Mouse (Mus musculus) thymus, adult 2 months (tissue): ENCODE measurements around the gene Ap5b1. TPM values are rescaled to one million over a fixed set of nuclear protein-coding genes. Genes with fewer than 3 reads are reported as not detected.

Source experiments
- DNase-seq: peaks from one replicate; pipeline ENCODE4 v3.0.0; 2021
- H3K27ac ChIP-seq: fragments of 200-500 bp; 2 replicates; pipeline ENCODE4 v1.5.1; 2012; ENCODE audit warnings: low read length, control low read depth; ENCODE audit not compliant: control insufficient read depth, insufficient read depth
- H3K27me3 ChIP-seq: fragments of 200-500 bp; 2 replicates; pipeline ENCODE4 v1.6.1; 2012; ENCODE audit warnings: mild to moderate bottlenecking, low read length, moderate library complexity, mixed read lengths; ENCODE audit not compliant: control insufficient read depth, insufficient read depth
- H3K36me3 ChIP-seq: fragments of 200-500 bp; 2 replicates; pipeline ENCODE4 v1.6.1; 2012; ENCODE audit warnings: mild to moderate bottlenecking, low read length, moderate library complexity; ENCODE audit not compliant: control insufficient read depth, insufficient read depth
- H3K4me1 ChIP-seq: fragments of 200-500 bp; replicated peaks from 2 replicates; pipeline ENCODE4 v1.6.1; 2012; ENCODE audit warnings: low read length; ENCODE audit not compliant: control insufficient read depth, insufficient read depth
- H3K4me3 ChIP-seq: fragments of 200-500 bp; 2 replicates; pipeline ENCODE4 v1.5.1; 2012; ENCODE audit warnings: mild to moderate bottlenecking, low read length, control low read depth, moderate library complexity; ENCODE audit not compliant: control insufficient read depth, insufficient read depth
- CTCF ChIP-seq: fragments of 200-500 bp; IDR thresholded peaks from 2 replicates; pipeline ENCODE4 v1.5.1; 2012; ENCODE audit warnings: mild to moderate bottlenecking, control low read depth, low read length, moderate library complexity, borderline replicate concordance; ENCODE audit not compliant: control insufficient read depth, poor library complexity, insufficient read depth; ENCODE audit errors: extremely low read depth
- POLR2A ChIP-seq: fragments of 200-500 bp; IDR thresholded peaks from 2 replicates; pipeline ENCODE4 v1.6.1; 2012; ENCODE audit warnings: mild to moderate bottlenecking, low read length, control low read depth, moderate library complexity; ENCODE audit not compliant: control insufficient read depth, poor library complexity, insufficient read depth; ENCODE audit errors: extremely low read depth
- WGBS: fragments of 180-500 bp; shearing (Covaris S2); methylation state at CpG from one replicate; pipeline ENCODE4 v1.1.7; 2018; 5-methylcytosine and 5-hydroxymethylcytosine counted together
- polyA plus RNA-seq: library from polyadenylated mRNA; depleted of rRNA; stranded (reverse); fragments of >200 nt; gene quantifications from 2 replicates; pipeline ENCODE4 v1.2.3, GENCODE M21; 2012

Gene Ap5b1
- polyA plus RNA-seq, 1 experiment = 35.0 TPM

DNA sequence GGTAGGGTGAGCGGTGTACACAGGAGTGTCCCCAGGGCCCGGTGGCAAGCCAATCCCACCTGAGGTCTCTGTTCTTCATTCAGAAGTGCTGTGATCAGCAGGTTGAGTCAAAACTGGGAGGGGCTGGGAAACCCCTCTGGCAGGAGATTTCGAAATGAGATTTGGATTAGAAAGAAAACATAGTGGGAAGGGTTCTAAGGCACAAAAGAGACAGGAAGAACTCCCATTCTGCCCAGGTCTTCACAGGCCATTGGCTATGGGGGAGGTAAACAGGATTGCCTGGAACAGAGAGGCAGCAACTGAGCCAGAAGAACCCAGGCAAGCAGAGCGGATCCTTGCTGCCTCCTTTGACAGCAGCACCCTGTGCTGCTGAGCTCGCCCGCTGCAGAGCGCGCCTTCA lies 29.0 kb upstream of the Ap5b1 start:
- Histone ChIP-seq H3K4me1 (no peaks in the 10 kb centered on the region), H3K27ac (no peak overlapping the region), H3K27me3 (no peaks in the 10 kb centered on the region), H3K36me3 (no peaks in the 10 kb centered on the region), H3K4me3 (no peak overlapping the region)
- WGBS = 93% methylated on average over 8 of the region's 8 CpGs
- DNase-seq = no peak
- TF ChIP-seq CTCF = no peak
- TF ChIP-seq POLR2A = no peak

DNA sequence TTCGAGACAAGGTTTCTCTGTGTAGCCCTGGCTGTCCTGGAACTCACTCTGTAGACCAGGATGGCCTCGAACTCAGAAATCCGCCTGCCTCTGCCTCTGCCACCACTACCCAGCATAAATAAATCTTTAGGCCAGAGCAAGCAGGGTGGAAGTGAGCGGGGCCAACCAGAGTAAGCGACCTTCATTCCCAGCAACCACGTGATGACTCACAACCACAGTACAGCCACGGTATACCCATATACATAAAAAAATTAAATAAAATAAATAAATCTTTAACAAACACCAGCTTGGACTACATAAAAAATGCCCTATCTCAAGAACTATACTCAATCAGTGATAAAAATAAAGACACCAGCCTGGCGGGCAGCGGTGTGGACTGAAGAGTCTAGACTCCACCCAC lies 24.5 kb upstream of the Ap5b1 start:
- H3K4me3 ChIP-seq = no peak overlapping the region
- H3K27ac ChIP-seq = no peak overlapping the region
- 88% methylated on average over 9 of the region's 9 CpGs for WGBS
- H3K4me1 ChIP-seq = no peaks in the 10 kb centered on the region
- H3K36me3 ChIP-seq = no peaks in the 10 kb centered on the region
- no peak for DNase-seq
- no peaks in the 10 kb centered on the region for H3K27me3 ChIP-seq
- no peak for TF ChIP-seq CTCF
- TF ChIP-seq POLR2A = no peak

DNA sequence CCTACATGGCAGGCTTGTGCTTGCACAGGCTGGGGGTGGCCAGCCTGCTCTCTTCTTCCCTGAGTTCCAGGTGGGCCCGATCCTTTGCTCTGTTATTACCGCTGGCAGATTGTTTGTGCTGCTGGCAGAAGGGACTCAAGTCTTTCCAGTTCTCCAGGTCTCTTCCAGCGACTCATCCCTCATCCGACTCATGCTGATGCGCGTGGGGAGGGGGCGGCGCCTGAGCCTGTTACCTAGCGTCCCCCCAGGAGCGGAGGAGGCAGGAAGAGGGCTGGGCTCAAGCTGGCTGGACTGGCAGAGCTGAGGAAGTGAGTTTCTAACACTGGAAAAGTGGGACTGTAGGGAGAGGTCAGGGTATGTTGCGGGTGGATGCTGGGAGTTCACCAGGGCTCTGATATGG lies 23.8 kb upstream of the Ap5b1 start:
- no peaks in the 10 kb centered on the region for H3K27me3 ChIP-seq
- TF ChIP-seq POLR2A = no peak
- no peak for TF ChIP-seq CTCF
- no peak overlapping the region for H3K27ac ChIP-seq
- H3K36me3 ChIP-seq = no peaks in the 10 kb centered on the region
- 90% methylated on average over 11 of the region's 11 CpGs for WGBS
- no peak overlapping the region for H3K4me3 ChIP-seq
- DNase-seq = no peak
- no peaks in the 10 kb centered on the region for H3K4me1 ChIP-seq

- no peaks in the 10 kb centered on the region for H3K36me3 ChIP-seq
- H3K4me3 ChIP-seq = no peak overlapping the region
- WGBS = 77% methylated on average over 4 of the region's 4 CpGs
- no peak for DNase-seq
- H3K27me3 ChIP-seq = no peaks in the 10 kb centered on the region
- no peak overlapping the region for H3K27ac ChIP-seq
- H3K4me1 ChIP-seq = no peaks in the 10 kb centered on the region
- TF ChIP-seq CTCF = no peak
- no peak for TF ChIP-seq POLR2A
These were observed 20.3 kb upstream of the Ap5b1 start for GRCm38 (mm10) chr19:5547471-5548056.

DNA sequence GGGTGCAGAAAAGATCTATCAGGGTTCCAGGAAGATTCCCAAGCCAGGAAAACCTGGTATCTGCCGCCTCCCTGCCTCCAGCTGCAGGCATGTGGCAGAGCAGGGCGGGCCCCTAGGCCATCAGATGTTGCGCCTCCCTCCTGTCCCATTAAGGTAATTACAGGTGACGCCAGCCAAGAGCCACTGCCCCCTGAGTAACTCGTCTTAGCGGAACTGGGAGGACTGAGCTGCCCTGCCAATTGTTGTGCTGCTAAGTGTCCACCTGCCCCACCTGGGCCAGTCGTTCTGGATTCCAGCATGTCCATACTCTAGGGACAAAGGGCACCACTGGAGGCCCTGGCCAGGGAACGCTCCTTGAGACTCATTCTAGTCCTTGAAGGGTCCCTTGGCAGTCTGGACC lies 14.0 kb upstream of the Ap5b1 start:
- peaks cover under 1% of the 10 kb centered on the region; the same call in 1 of the 2 replicates for H3K27me3 ChIP-seq
- no peak overlapping the region for H3K4me3 ChIP-seq
- no peaks in the 10 kb centered on the region for H3K36me3 ChIP-seq
- WGBS = 96% methylated on average over 8 of the region's 8 CpGs
- no peak for DNase-seq
- TF ChIP-seq CTCF (no peak), POLR2A (no peak)
- H3K27ac ChIP-seq = no peak overlapping the region
- H3K4me1 ChIP-seq = no peaks in the 10 kb centered on the region

- no peak for DNase-seq
- 97% methylated on average over 14 of the region's 14 CpGs for WGBS
- H3K4me3 ChIP-seq = no peak overlapping the region
These were observed 13.6 kb upstream of the Ap5b1 start for GRCm38 (mm10) chr19:5554212-5554611.

DNA sequence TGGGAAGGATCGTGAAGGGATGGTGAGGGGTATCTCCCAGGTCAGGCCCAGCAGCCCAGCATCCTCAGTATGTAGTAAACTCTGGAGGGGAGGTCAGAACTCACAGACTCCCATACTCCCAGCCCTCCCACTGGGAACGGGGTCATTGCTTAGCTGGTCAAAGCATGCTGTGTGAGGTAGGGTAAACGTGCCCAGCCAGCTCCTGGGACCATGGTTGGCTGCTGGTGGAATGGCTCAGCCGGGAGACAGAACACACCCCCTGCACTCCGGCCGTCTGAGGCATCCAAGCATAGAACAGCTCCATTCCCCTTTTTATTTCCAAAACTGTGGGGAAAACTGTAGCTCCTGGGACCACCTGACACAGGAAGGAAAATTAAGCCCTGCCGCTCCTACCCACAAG lies 9.7 kb upstream of the Ap5b1 start:
- peaks cover 16% of the 10 kb centered on the region; the same call in 1 of the 2 replicates for H3K27me3 ChIP-seq
- no peaks in the 10 kb centered on the region for H3K36me3 ChIP-seq
- DNase-seq = no peak
- TF ChIP-seq CTCF (no peak), POLR2A (no peak)
- WGBS = 84% methylated on average over 7 of the region's 7 CpGs
- H3K4me1 ChIP-seq = peaks cover 9% of the 10 kb centered on the region
- H3K4me3 ChIP-seq = no peak overlapping the region
- H3K27ac ChIP-seq = no peak overlapping the region

More at GRCm38 (mm10) chr19:5554212-5554611, 13.6 kb upstream of the Ap5b1 start:
- no peak overlapping the region for H3K27ac ChIP-seq
- no peaks in the 10 kb centered on the region for H3K4me1 ChIP-seq
- H3K36me3 ChIP-seq = no peaks in the 10 kb centered on the region
- no peak for TF ChIP-seq CTCF
- TF ChIP-seq POLR2A = no peak
- peaks cover 4% of the 10 kb centered on the region; the same call in 1 of the 2 replicates for H3K27me3 ChIP-seq
